Mouse (Mus musculus) forebrain, embryonic 16.5 days (tissue): ENCODE measurements around the gene Prame. TPM values are rescaled to one million over a fixed set of nuclear protein-coding genes. Genes with fewer than 3 reads are reported as not detected.
"Not testable (repeated sequence)": the region's sequence is repeated elsewhere in the genome, so short reads cannot be mapped to it uniquely, and the experiment has no call there.

Experiments
- ATAC-seq: fragments of 200-750 bp; cut with Nextera tagmentation; 2 replicates; pipeline ENCODE4 v1.8.0; 2017; ENCODE audit warnings: mild to moderate bottlenecking, moderate library complexity
- H3K27ac ChIP-seq: fragments of 300-500 bp; sonication (generic); 2 replicates; pipeline ENCODE4 v1.5.1; 2014; ENCODE audit warnings: low read length, control low read depth
- H3K27me3 ChIP-seq: fragments of 300-500 bp; sonication (generic); replicated peaks from 2 replicates; pipeline ENCODE4 v1.6.1; 2014; ENCODE audit warnings: low read length; ENCODE audit not compliant: control insufficient read depth, insufficient read depth
- H3K36me3 ChIP-seq: fragments of 300-500 bp; sonication (generic); 2 replicates; pipeline ENCODE4 v1.6.1; 2014; ENCODE audit not compliant: control insufficient read depth, insufficient read depth
- H3K4me1 ChIP-seq: fragments of 300-500 bp; sonication (generic); replicated peaks from 2 replicates; pipeline ENCODE4 v1.6.1; 2014; ENCODE audit warnings: low read length; ENCODE audit not compliant: control insufficient read depth, insufficient read depth
- H3K4me2 ChIP-seq: fragments of 300-500 bp; sonication (generic); 2 replicates; pipeline ENCODE4 v1.6.1; 2014; ENCODE audit warnings: mild to moderate bottlenecking, low read length, control low read depth
- H3K4me3 ChIP-seq: fragments of 300-500 bp; sonication (generic); replicated peaks from 2 replicates; pipeline ENCODE4 v1.5.1; 2014; ENCODE audit warnings: mild to moderate bottlenecking, low read length, control low read depth
- H3K9ac ChIP-seq: fragments of 300-500 bp; sonication (generic); replicated peaks from 2 replicates; pipeline ENCODE4 v1.6.1; 2014; ENCODE audit warnings: low read depth, low read length, control low read depth
- H3K9me3 ChIP-seq: fragments of 300-500 bp; sonication (generic); 2 replicates; pipeline ENCODE4 v1.6.1; 2016; ENCODE audit warnings: low read length; ENCODE audit not compliant: control insufficient read depth
- WGBS: fragments of 180-500 bp; shearing (Covaris S2); extraction: QIAGEN DNeasy Blood & Tissue Kit; methylation state at CpG from one replicate; pipeline ENCODE4 v1.1.7; 2014; 5-methylcytosine and 5-hydroxymethylcytosine counted together
- polyA plus RNA-seq: library from polyadenylated mRNA; unstranded; fragments of >200 nt; fragmentation: Nextera tagmentation; extraction: Ambion mirVana; gene quantifications from 2 replicates; pipeline ENCODE4 v1.2.1, GENCODE M21; 2015

The Prame gene
- polyA plus RNA-seq, 1 experiment from 2014 or later: not detected

DNA sequence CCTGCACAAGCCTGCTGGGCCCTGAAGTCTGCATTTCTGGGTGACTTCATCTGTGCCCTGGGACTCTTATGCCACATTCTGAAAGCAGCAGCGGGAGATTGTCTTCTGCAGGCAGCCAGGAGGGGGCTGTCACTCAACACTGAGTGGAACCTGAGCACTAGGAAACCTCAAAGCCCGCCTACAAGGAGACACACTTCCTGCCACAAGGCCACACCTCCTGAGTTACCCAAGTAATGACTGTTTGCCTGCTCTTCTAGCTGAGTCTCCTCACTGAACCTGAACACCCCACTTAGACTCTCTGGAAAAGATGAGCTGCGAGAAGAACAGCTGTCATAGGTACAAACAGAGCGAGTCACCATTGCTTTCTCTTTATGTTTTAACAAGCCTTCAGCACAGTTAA lies 62.6 kb downstream of the Prame start:
- not testable (repeated sequence) for H3K36me3 ChIP-seq, H3K9me3 ChIP-seq, H3K27ac ChIP-seq, ATAC-seq, H3K4me1 ChIP-seq, H3K4me3 ChIP-seq, H3K27me3 ChIP-seq, H3K4me2 ChIP-seq, H3K9ac ChIP-seq
- WGBS: 48% methylated on average over 4 of the region's 4 CpGs

Other genes starting within 250 kb of the Prame start
- not detected in 2 replicates for gene Gm7903, start 193.9 kb downstream of the Prame start, polyA plus RNA-seq
- not detected in 2 replicates for gene AV320801, start 133.1 kb downstream of the Prame start, polyA plus RNA-seq
- not detected in 2 replicates for gene Nxf7, start 28.9 kb downstream of the Prame start, polyA plus RNA-seq
- gene Tcp11x2, start 66.1 kb upstream of the Prame start, polyA plus RNA-seq: not detected in 2 replicates
- gene Tmsb15a, start 97.6 kb upstream of the Prame start, polyA plus RNA-seq: not detected in 2 replicates
- 11.5 and 13.8 TPM in 2 replicates for gene Armcx5, start 115.0 kb upstream of the Prame start, polyA plus RNA-seq
- gene Gprasp1, start 115.0 kb upstream of the Prame start, polyA plus RNA-seq: 139 and 173 TPM in 2 replicates
- gene Bhlhb9, start 169.9 kb upstream of the Prame start, polyA plus RNA-seq: 106 and 110 TPM in 2 replicates
- gene Gprasp2, start 211.3 kb upstream of the Prame start, polyA plus RNA-seq: 107 and 144 TPM in 2 replicates